Mouse (Mus musculus) adrenal gland, adult 18-20 months (tissue): ENCODE measurements around the gene Fam219b. TPM values are rescaled to one million over a fixed set of nuclear protein-coding genes. Genes with fewer than 3 reads are reported as not detected.

Source experiments
- DNase-seq, 2 experiments: peaks; one replicate each; pipeline ENCODE4 v3.0.0; 2021 to 2022; ENCODE audit warnings: low spot score in 2 of 2
- total RNA-seq, 2 experiments: library from RNA; stranded (reverse); gene quantifications; 1 replicate in 1 of 2; 2 replicates in 1 of 2; pipeline ENCODE4 v1.2.3; 2021

Fam219b gene
- total RNA-seq, 2 experiments from 2014 or later, result 21.4 to 26.4 TPM

- peak; percentile 92 to 93 for DNase-seq
Observed at GRCm38 (mm10) chr9:57560861-57561710, 23.8 kb downstream of the Fam219b start, which contains the start of gene Scamp2. TSS of gene Scamp2 (plus strand) at chr9:57560943.

- no peak for DNase-seq
Observed at GRCm38 (mm10) chr9:57561711-57562099, 24.4 kb downstream of the Fam219b start.

- DNase-seq, result no peak
Observed at GRCm38 (mm10) chr9:57562896-57563372, 25.6 kb downstream of the Fam219b start.

- DNase-seq, result no peak
Observed at GRCm38 (mm10) chr9:57564609-57565008, 27.3 kb downstream of the Fam219b start.

- DNase-seq, result no peak
Observed at GRCm38 (mm10) chr9:57565741-57566221, 28.5 kb downstream of the Fam219b start.

- DNase-seq, result no peak
Observed at GRCm38 (mm10) chr9:57566846-57567245, 29.5 kb downstream of the Fam219b start.

GRCm38 (mm10) chr9:57568500-57568899 lies 31.2 kb downstream of the Fam219b start:
- no peak for DNase-seq

GRCm38 (mm10) chr9:57574397-57574796 lies 37.1 kb downstream of the Fam219b start:
- no peak for DNase-seq

GRCm38 (mm10) chr9:57575577-57575976 lies 38.2 kb downstream of the Fam219b start:
- DNase-seq, result no peak

GRCm38 (mm10) chr9:57577144-57577849 lies 40.0 kb downstream of the Fam219b start:
- DNase-seq, result no peak

GRCm38 (mm10) chr9:57584991-57585390 lies 47.7 kb downstream of the Fam219b start:
- DNase-seq, result no peak

GRCm38 (mm10) chr9:57589224-57590126 lies 52.1 kb downstream of the Fam219b start, which contains the start of gene Ulk3:
TSS of gene Ulk3 (plus strand) at chr9:57589452.
- DNase-seq, result peak; percentile 81 to 83

- DNase-seq, result no peak
Observed at GRCm38 (mm10) chr9:57590726-57591125, 53.4 kb downstream of the Fam219b start.

Other genes starting within 250 kb of the Fam219b start
- gene Ppcdc, start 97.4 kb upstream of the Fam219b start, total RNA-seq, result 10 to 100 TPM; 15.0 to 18.0 TPM
- gene Scamp5, start 69.5 kb upstream of the Fam219b start, total RNA-seq, result 10 to 100 TPM in 1 of 2 experiments, 1 to 10 TPM in 1; 7.5 to 13.7 TPM
- 1 to 10 TPM; 1.2 to 1.7 TPM for gene Rpp25, start 33.5 kb upstream of the Fam219b start, total RNA-seq
- 100 to 1,000 TPM; 514 to 860 TPM for gene Cox5a, start 16.3 kb upstream of the Fam219b start, total RNA-seq
- gene Mpi, start 15.2 kb downstream of the Fam219b start, total RNA-seq, result 10 to 100 TPM; 34.7 to 36.8 TPM
- 10 to 100 TPM; 51.3 to 61.9 TPM for gene Scamp2, start 23.4 kb downstream of the Fam219b start, total RNA-seq
- gene Ulk3, start 51.9 kb downstream of the Fam219b start, total RNA-seq, result 10 to 100 TPM; 12.3 to 13.6 TPM
- not detected for gene Cplx3, start 68.8 kb downstream of the Fam219b start, total RNA-seq
- not detected for gene Lman1l, start 83.2 kb downstream of the Fam219b start, total RNA-seq
- 10 to 100 TPM; 62.2 to 89.1 TPM for gene Csk, start 116.1 kb downstream of the Fam219b start, total RNA-seq
- under 1 TPM in 1 of 2 experiments, not detected in 1; 0.20 TPM for gene Cyp1a2, start 146.2 kb downstream of the Fam219b start, total RNA-seq
- gene Cyp1a1, start 150.4 kb downstream of the Fam219b start, total RNA-seq, result 1 to 10 TPM in 1 of 2 experiments, under 1 TPM in 1; 0.17 to 1.0 TPM
- 1 to 10 TPM; 7.1 to 8.7 TPM for gene Edc3, start 171.0 kb downstream of the Fam219b start, total RNA-seq
- gene Clk3, start 228.3 kb downstream of the Fam219b start, total RNA-seq, result 10 to 100 TPM; 63.6 to 74.9 TPM